Mouse (Mus musculus) layer of hippocampus, adult 6 months (tissue): Measurements from ENCODE around the gene Cacng6. TPM values are rescaled to one million over a fixed set of nuclear protein-coding genes. Genes with fewer than 3 reads are reported as not detected.
A peak's percentile ranks its signal among the peaks of the same experiment; 100 is the strongest.

ENCODE experiments used
- long read RNA-seq, 2 experiments: library from polyadenylated mRNA; unstranded; transcript quantifications; one replicate each; pipeline ENCODE4 v2.0.0; 2019 to 2020
- microRNA-seq: library from miRNA; unstranded; fragments of <30 nt; microRNA quantifications from one replicate; pipeline ENCODE4 v1.2.0, GENCODE M21; 2020
- polyA plus RNA-seq: library from polyadenylated mRNA; unstranded; fragments of <200 nt; fragmentation: Nextera tagmentation; gene quantifications from 2 replicates; pipeline ENCODE4 v1.2.3, GENCODE M21; 2021

The Cacng6 gene
- polyA plus RNA-seq = 1.1 and 1.6 TPM in 2 replicates
- long read RNA-seq, experiment 1, partial matches to known transcripts = 0 of 2 reads
- long read RNA-seq, experiment 1, other reads (novel, unspliced or antisense) = 0 of 2 reads
- long read RNA-seq, experiment 2, partial matches to known transcripts = 2 of 8 reads
- long read RNA-seq, experiment 2, other reads (novel, unspliced or antisense) = 2 of 8 reads

GRCm38 (mm10) chr7:3423895-3424294 is at the start of gene Cacng6:
Cacng6 (plus strand) TSS chr7:3424195.

DNA sequence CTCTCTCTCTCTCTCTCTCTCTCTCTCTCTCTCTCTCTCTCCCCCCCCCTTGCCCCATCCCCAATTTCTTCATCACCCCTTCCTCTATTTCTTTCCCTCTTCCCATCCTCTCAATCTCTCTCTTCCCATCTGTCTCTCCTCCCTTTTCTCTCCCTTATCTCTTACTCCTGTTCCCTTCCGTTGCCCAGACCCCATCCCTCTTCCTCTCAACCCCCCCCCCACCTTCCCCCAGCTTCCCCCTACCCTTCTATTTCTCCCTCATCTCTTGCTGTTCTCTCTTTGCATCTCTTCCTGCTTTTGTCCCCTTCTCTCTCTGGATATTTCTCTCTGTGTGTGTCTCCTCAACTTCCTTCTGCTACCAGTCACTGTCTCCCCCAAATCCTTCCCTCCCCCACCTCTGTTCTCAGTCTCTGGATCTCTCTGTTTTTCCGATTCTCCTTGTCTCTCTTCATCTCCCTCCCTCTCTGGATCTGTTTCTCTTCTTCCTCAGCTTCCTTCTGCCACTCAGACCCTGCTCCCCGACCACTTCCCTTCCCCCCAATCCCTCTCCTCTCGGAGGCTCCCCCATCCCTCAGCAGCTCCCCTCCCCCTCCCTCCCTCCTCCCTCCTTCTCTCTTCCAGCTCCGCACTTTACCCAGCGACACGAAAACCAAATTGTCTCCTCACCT is 33.4 kb upstream of the Cacng6 start, which contains the start of gene Cacng8:
Gene Cacng8, plus strand, starts transcription at position 271 of the 668 bp plus-strand sequence.

Small RNA genes within 50 kb of the gene (microRNA-seq; reads per million reads assigned to microRNA genes)
- 1,377 reads per million, percentile 83 among the genes with 10 or more reads in this experiment for gene Gm23450

Other genes starting within 250 kb of the Cacng6 start
- gene Nlrp12, start 174.5 kb upstream of the Cacng6 start, polyA plus RNA-seq = 0.03 TPM in 1 of 2 replicates, not detected in the other
- gene Myadm, start 135.1 kb upstream of the Cacng6 start, polyA plus RNA-seq = 38.8 and 45.1 TPM in 2 replicates
- gene Prkcg, start 135.0 kb upstream of the Cacng6 start, polyA plus RNA-seq = 249 and 307 TPM in 2 replicates
- gene Cacng7, start 91.2 kb upstream of the Cacng6 start, polyA plus RNA-seq = 5.6 and 7.9 TPM in 2 replicates
- 32.7 and 32.8 TPM in 2 replicates for gene Cacng8, start 33.5 kb upstream of the Cacng6 start, polyA plus RNA-seq
- gene Tarm1, start 78.4 kb downstream of the Cacng6 start, polyA plus RNA-seq = 0.13 TPM in 1 of 2 replicates, not detected in the other
- 0.24 and 0.25 TPM in 2 replicates for gene Oscar, start 192.0 kb downstream of the Cacng6 start, polyA plus RNA-seq
- gene Ndufa3, start 193.2 kb downstream of the Cacng6 start, polyA plus RNA-seq = 1,754 and 1,945 TPM in 2 replicates
- gene Tfpt, start 205.7 kb downstream of the Cacng6 start, polyA plus RNA-seq = 39.0 and 39.3 TPM in 2 replicates
- gene Prpf31, start 205.8 kb downstream of the Cacng6 start, polyA plus RNA-seq = 53.8 and 55.5 TPM in 2 replicates
- 18.2 and 22.9 TPM in 2 replicates for gene Cnot3, start 221.1 kb downstream of the Cacng6 start, polyA plus RNA-seq
- gene Leng1, start 241.6 kb downstream of the Cacng6 start, polyA plus RNA-seq = 5.0 and 5.5 TPM in 2 replicates